Mouse (Mus musculus): Measurements from ENCODE around the gene Pdlim1.

Pdlim1 gene

GRCm38 (mm10) chr19:40283415-40283814, 11.8 kb upstream of the Pdlim1 start:
- no peak for DNase-seq

DNA sequence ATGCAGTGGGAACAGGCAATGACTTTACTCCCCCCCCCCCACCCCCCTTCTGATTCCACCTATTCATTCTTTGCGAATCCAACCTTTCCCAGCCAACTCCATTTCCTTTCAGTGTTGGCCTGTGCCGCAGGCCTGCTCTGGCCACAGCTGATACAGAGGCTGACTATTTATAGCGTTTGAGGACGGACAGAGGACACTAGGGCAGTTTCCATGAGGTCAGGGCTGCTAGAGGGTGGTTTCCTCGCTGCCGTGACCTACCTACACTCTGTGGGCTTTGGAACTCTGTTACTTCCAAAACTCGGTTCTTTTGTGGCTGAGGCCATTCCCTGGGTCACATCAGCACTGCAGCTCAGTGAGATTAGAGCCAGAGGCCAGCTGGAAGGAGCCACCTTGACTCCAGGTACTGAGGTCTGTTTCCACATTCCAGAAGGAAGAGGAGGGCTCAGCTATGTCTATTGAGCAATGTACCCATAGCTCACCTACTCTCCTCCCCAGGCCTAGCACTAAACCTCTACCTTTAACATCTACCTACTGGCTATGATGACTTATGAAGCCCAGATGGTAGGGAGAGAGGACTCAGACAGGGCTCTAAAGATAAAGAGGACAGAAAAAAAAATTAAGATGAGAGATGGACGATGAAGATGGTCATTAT, 6.9 kb upstream of the Pdlim1 start:
- DNase-seq: no peak

GRCm38 (mm10) chr19:40277494-40277893, 5.9 kb upstream of the Pdlim1 start:
- no peak for DNase-seq

DNA sequence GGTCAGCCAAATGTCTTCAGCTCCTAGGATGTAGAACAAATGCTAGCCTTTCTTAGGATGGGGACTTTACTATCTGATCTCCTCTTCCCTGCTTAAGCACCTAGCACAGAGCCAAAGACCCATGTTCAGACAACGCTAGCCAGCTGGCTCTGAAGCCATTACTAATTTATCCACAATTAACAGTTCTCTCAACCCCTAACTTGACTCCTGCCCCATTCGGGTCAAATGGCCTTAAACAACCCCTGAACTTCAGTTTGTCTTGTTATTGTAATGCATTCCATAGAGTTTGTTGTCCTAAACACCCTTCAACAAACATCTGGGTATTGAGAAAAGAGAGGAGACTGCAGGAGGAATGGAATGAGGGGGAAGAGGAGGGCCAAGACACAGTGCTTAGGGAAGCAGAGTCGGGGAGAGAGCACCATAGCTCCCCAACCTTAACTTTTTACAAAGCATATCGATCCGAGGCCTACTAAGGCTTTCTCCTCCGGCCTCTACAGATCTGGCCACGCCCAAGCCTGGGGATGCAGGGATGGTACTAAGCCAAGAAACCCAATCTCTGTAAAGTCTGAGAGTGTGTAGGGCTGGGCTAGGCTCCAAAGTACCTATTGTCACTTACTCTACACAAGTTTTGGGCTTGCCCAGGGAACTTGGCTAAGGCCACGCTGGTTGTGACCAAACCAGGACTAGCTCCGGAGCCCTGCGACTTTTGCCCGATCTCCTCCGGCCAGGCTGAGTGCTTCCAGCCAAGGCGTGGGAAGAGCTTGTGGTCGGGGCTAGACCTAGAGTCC, 4.0 kb upstream of the Pdlim1 start:
- DNase-seq: no peak

- DNase-seq: no peak
Observed at GRCm38 (mm10) chr19:40272674-40273073, 1.0 kb upstream of the Pdlim1 start.

DNA sequence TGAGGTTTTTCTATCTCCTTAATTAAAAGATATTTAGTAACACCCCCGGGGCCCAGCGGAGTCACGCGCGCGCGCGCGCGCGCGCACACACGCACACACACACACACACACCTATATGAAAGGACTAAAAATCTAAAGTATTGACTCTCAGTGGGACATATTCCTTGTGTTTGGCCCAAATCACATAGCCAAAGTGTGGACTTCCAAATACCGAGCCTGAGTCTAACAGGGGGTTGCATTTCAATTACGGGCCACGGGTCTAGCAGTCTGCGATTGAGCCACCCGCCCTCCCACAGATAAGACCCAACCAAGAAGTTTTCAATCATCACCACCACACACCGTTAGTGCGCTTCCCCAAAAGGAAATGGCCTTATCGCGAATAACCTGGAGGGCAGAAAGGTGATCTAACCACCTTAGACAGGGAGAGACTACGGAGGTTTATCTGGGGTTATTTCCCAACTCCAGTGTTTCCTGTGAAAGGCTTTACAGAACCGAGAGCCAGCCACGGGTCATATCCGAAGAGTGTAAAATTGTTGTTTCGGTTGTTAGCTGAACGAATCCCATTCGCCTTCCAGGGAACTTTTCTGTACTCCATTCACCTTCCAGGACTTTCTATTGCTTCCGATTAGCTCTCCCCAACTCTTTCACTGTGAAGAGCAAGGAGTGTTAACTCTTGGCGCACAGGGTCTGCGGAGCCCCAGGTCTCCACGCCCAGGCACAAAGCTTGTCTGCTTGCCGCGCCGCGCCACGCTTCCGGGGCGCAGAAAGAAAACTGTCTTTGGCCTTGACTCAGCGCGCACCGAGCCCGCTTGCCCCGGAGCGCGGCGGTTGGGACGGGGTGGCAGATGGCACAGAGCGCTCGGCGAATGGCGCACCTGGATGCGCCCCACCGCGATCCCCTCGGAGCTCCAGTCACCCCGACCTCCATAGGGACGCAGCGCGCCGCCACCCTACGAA, 1.0 kb downstream of the Pdlim1 start:
- no peak for DNase-seq

GRCm38 (mm10) chr19:40269526-40269925, 2.1 kb downstream of the Pdlim1 start:
- DNase-seq: no peak

GRCm38 (mm10) chr19:40268493-40268892, 3.1 kb downstream of the Pdlim1 start:
- DNase-seq: no peak

DNA sequence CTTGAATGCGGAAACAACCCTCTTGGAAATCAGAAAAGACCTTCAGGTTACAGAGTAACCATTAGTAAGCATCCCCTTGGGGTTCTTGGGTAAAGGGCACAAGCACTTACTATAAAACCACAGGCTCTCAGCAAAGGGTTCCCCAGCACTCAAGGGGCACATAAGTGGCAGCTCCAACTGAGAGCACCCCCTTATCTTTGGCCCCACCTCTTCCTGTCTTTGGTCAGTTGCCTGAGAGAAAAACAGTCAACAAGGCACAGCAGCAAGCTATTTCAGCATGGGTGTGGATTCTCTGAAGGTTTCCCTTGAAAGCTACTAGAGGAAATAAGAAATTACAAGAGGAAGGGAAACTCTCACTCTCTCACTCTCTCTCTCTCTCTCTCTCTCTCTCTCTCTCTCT, 4.3 kb downstream of the Pdlim1 start:
- no peak for DNase-seq

DNA sequence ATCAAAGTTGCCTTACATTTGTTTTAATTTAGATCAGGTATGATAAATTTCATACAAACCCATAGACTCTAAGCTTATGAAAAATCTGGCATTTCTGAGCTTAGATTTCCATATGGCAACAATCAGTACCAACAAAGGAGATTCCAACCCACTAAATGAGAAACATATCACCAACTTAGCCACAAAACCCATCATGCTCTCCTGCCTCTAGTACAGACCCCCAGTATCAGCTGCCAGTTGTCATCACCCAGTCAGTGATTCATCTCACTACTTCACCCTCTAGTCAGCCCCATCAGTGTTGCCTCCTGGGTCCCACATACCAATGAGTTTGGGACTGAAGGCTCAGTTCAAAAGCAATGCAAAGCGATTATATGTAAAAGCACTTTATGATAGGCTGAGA, 12.2 kb downstream of the Pdlim1 start:
- no peak for DNase-seq

- no peak for DNase-seq
Observed at GRCm38 (mm10) chr19:40257396-40257795, 14.2 kb downstream of the Pdlim1 start.

- no peak for DNase-seq
Observed at GRCm38 (mm10) chr19:40256376-40257050, 15.1 kb downstream of the Pdlim1 start.

- DNase-seq: no peak
Observed at GRCm38 (mm10) chr19:40255561-40255960, 16.1 kb downstream of the Pdlim1 start.

GRCm38 (mm10) chr19:40254741-40255140, 16.9 kb downstream of the Pdlim1 start:
- DNase-seq: no peak

- DNase-seq: no peak
Observed at GRCm38 (mm10) chr19:40253768-40254167, 17.9 kb downstream of the Pdlim1 start.

- no peak for DNase-seq
Observed at GRCm38 (mm10) chr19:40251115-40251514, 20.5 kb downstream of the Pdlim1 start.

GRCm38 (mm10) chr19:40249352-40249751, 22.3 kb downstream of the Pdlim1 start:
- DNase-seq: no peak

DNA sequence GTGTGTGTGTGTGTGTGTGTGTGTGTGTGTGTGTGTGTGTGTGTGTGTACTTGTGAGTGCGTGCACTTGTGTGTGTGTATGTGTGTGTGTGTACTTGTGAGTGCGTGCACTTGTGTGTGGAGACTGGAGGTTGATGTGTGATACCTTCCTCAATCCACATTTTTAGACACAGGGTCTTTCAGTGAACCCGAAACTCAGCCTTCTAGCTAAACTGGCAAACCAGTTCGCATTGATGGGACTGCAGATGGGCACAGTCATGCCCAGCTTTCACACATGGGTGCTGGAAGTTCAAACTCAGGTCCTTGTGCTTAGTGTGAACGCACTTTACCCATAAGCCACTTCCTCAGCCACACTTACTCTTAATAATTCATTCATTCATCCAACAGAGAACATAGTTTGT, 23.2 kb downstream of the Pdlim1 start:
- no peak for DNase-seq

DNA sequence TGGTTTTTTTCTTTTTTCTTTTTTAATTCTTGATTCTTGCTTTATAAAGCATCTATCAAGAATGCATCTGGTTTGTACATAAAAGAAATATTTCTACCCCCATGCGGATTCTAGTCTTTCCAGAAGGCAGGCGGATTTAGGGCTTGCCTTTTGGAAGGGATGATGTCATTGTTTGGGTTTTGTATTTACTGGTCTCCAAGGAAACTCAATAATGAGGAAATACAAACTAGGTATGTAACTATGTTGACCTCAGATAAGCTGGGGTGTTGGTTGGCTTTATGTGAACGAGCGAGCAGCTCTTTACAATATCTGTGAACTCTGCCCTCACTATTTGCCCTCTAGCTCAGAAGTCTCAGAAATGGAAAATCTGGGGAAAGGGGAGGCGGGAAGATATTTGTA, 24.4 kb downstream of the Pdlim1 start:
- no peak for DNase-seq

DNA sequence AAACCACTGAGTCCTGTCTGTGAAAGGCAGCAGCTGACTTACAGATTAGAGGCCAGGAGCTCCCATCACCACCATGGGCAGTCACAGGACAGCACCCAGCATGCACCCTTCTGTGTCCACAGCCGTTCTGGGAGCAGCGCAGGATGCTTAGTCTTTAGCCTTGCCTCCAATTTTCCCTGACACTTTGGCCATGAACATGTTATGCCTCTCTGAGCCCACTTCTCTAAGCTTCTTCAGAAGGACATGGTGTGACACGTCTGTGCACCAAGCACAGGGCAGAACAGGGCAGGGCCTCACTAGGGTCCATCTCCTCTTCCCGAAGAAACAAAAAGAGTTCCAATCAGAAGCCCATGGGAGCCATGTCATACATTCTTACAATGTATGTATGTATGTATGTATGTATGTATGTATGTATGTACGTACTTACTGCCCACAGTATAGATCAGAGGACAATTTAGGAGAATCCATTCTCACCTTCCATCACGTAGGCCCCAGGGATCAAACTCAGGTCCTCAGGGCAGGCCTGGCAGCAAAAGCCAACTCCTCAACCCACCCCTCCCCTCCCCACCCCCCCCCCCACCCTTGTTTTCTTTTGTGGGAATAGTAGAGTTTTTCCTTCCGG, 24.9 kb downstream of the Pdlim1 start:
- no peak for DNase-seq

DNA sequence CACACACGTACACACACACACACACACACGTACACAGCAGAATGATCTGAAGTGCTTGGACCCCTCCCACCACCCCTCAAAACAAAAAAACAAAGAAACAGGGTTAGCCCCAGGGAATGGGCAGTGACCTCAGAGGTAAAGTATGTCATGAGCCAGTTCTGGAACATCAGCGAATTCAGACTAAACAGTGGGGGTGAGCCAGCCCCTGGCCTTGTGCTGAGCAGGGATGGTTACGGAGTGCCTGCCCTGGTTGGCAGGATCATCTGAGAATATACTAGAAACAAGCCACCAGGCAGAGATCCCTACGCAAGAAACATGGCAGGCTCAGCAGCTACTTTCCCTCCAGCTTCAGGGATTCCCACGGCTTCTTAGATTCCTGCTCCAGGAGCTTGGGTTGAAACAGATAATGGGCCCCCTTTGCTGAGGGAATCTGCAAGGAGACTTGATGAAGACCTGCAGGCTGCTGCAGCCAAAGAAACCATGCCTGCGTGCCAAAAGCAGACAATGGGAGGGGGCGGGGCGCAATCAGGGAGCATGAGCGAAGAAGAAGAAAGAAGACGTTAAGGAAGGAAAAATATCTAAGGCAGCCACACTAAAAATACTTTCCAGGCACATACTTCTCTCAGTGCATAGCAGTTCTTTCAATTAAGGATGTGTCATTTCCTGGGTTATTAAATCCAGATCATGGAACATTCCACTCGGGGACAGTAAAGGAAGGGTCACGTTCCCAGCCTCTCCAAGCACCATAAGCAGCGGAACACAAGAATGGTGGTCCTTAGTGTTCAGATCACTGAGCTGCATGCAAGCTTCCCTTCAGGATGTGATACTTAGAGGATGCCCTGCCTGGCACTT, 30.6 kb downstream of the Pdlim1 start:
- DNase-seq: no peak
